Mouse (Mus musculus): ENCODE results near the gene Cyp20a1.

Gene Cyp20a1

GRCm38 (mm10) chr1:60342808-60343629 lies at the start of gene Cyp20a1:
Gene Cyp20a1, plus strand, starts transcription at chr1:60343323.
- peak; percentile 92 for DNase-seq

GRCm38 (mm10) chr1:60293921-60294320 lies 49.2 kb upstream of the Cyp20a1 start:
- DNase-seq: no peak

- no peak for DNase-seq
Observed at GRCm38 (mm10) chr1:60343630-60344455, 720 bp downstream of the Cyp20a1 start.

GRCm38 (mm10) chr1:60344670-60345069 lies 1.5 kb downstream of the Cyp20a1 start:
- no peak for DNase-seq

GRCm38 (mm10) chr1:60345712-60346111 lies 2.6 kb downstream of the Cyp20a1 start:
- peak; percentile 17 for DNase-seq

- DNase-seq: no peak
Observed at GRCm38 (mm10) chr1:60352786-60353185, 9.7 kb downstream of the Cyp20a1 start.

- peak; percentile 14 for DNase-seq
Observed at GRCm38 (mm10) chr1:60361626-60362025, 18.5 kb downstream of the Cyp20a1 start.

GRCm38 (mm10) chr1:60376556-60376955 lies 33.4 kb downstream of the Cyp20a1 start:
- DNase-seq: no peak

GRCm38 (mm10) chr1:60381910-60382309 lies 38.8 kb downstream of the Cyp20a1 start:
- no peak for DNase-seq

GRCm38 (mm10) chr1:60404848-60405247 lies 61.7 kb downstream of the Cyp20a1 start:
- peak; percentile 21 for DNase-seq

GRCm38 (mm10) chr1:60408501-60409167 lies 65.5 kb downstream of the Cyp20a1 start:
- DNase-seq: no peak

GRCm38 (mm10) chr1:60409168-60409828 lies 66.2 kb downstream of the Cyp20a1 start, which contains the start of gene Abi2:
Gene Abi2, plus strand, starts transcription at chr1:60409619.
- peak; percentile 96 for DNase-seq

- DNase-seq: peak; percentile 58
Observed at GRCm38 (mm10) chr1:60409928-60410817, 67.0 kb downstream of the Cyp20a1 start.

- DNase-seq: no peak
Observed at GRCm38 (mm10) chr1:60416724-60417123, 73.6 kb downstream of the Cyp20a1 start.

GRCm38 (mm10) chr1:60423882-60424281 lies 80.8 kb downstream of the Cyp20a1 start:
- DNase-seq: no peak

- no peak for DNase-seq
Observed at GRCm38 (mm10) chr1:60428341-60428740, 85.2 kb downstream of the Cyp20a1 start.

GRCm38 (mm10) chr1:60428932-60429331 lies 85.8 kb downstream of the Cyp20a1 start:
- peak; percentile 38 for DNase-seq

- no peak for DNase-seq
Observed at GRCm38 (mm10) chr1:60431531-60431930, 88.4 kb downstream of the Cyp20a1 start.

- no peak for DNase-seq
Observed at GRCm38 (mm10) chr1:60432497-60432896, 89.4 kb downstream of the Cyp20a1 start.
